Mouse (Mus musculus): ENCODE measurements around the gene Kcnb1. TPM values are rescaled to one million over a fixed set of nuclear protein-coding genes. Genes with fewer than 3 reads are reported as not detected.

Kcnb1 gene
- polyA plus RNA-seq, 1 experiment from 2014 or later: 2.5 TPM

- Histone ChIP-seq H3K4me2 (replicated peaks; ENCODE audit: low read depth, low read length) (no peak overlapping the region), H3K27me3 (ENCODE audit: control insufficient read depth, insufficient read depth, low read length) (no peaks in the 10 kb centered on the region), H3K4me3 (ENCODE audit: low read depth, low read length) (no peak overlapping the region), H3K9ac (replicated peaks; ENCODE audit: low read depth, low read length) (no peak overlapping the region), H3K9me3 (ENCODE audit: control insufficient read depth, low read depth, low read length) (no peaks in the 10 kb centered on the region), H3K27ac (ENCODE audit: low read length) (no peak overlapping the region), H3K4me1 (ENCODE audit: control insufficient read depth, insufficient read depth, low read length) (peaks cover 2% of the 10 kb centered on the region; the same call in 1 of the 2 replicates), H3K36me3 (ENCODE audit: control insufficient read depth, insufficient read depth, low read length) (no peaks in the 10 kb centered on the region)
- 89% methylated on average over 6 of the region's 6 CpGs for WGBS
- no peak for ATAC-seq (ENCODE audit: insufficient number of reproducible peaks, insufficient read depth, low FRiP score, low read depth)
Observed at GRCm38 (mm10) chr2:167150880-167151279, 39.1 kb downstream of the Kcnb1 start.

- no peak overlapping the region for H3K9ac ChIP-seq (replicated peaks; ENCODE audit: low read depth, low read length)
- no peaks in the 10 kb centered on the region for H3K27me3 ChIP-seq (ENCODE audit: control insufficient read depth, insufficient read depth, low read length)
- no peaks in the 10 kb centered on the region for H3K36me3 ChIP-seq (ENCODE audit: control insufficient read depth, insufficient read depth, low read length)
- no peak overlapping the region for H3K4me2 ChIP-seq (replicated peaks; ENCODE audit: low read depth, low read length)
- WGBS: 92% methylated on average over 7 of the region's 7 CpGs
- no peak overlapping the region for H3K27ac ChIP-seq (ENCODE audit: low read length)
- H3K4me1 ChIP-seq (ENCODE audit: control insufficient read depth, insufficient read depth, low read length): no peaks in the 10 kb centered on the region
- no peak overlapping the region for H3K4me3 ChIP-seq (ENCODE audit: low read depth, low read length)
- ATAC-seq (ENCODE audit: insufficient number of reproducible peaks, insufficient read depth, low FRiP score, low read depth): no peak
- H3K9me3 ChIP-seq (ENCODE audit: control insufficient read depth, low read depth, low read length): no peaks in the 10 kb centered on the region
Observed at GRCm38 (mm10) chr2:167150135-167150534, 39.8 kb downstream of the Kcnb1 start.

GRCm38 (mm10) chr2:167149035-167149434 lies 40.9 kb downstream of the Kcnb1 start:
- 87% methylated on average over 6 of the region's 6 CpGs for WGBS
- Histone ChIP-seq H3K9me3 (ENCODE audit: control insufficient read depth, low read depth, low read length) (no peaks in the 10 kb centered on the region), H3K4me2 (replicated peaks; ENCODE audit: low read depth, low read length) (no peak overlapping the region), H3K4me3 (ENCODE audit: low read depth, low read length) (no peak overlapping the region), H3K9ac (replicated peaks; ENCODE audit: low read depth, low read length) (no peak overlapping the region), H3K27ac (ENCODE audit: low read length) (no peak overlapping the region), H3K36me3 (ENCODE audit: control insufficient read depth, insufficient read depth, low read length) (no peaks in the 10 kb centered on the region), H3K4me1 (ENCODE audit: control insufficient read depth, insufficient read depth, low read length) (no peaks in the 10 kb centered on the region), H3K27me3 (ENCODE audit: control insufficient read depth, insufficient read depth, low read length) (no peaks in the 10 kb centered on the region)
- ATAC-seq (ENCODE audit: insufficient number of reproducible peaks, insufficient read depth, low FRiP score, low read depth): no peak

GRCm38 (mm10) chr2:167147708-167148107 lies 42.2 kb downstream of the Kcnb1 start:
- 0 out of 2 replicates have a peak, but pooled peaks have one; percentile 18 for ATAC-seq (ENCODE audit: insufficient number of reproducible peaks, insufficient read depth, low FRiP score, low read depth)
- no peak overlapping the region for H3K4me3 ChIP-seq (ENCODE audit: low read depth, low read length)
- H3K4me2 ChIP-seq (replicated peaks; ENCODE audit: low read depth, low read length): no peak overlapping the region
- H3K27me3 ChIP-seq (ENCODE audit: control insufficient read depth, insufficient read depth, low read length): no peaks in the 10 kb centered on the region
- H3K9me3 ChIP-seq (ENCODE audit: control insufficient read depth, low read depth, low read length): no peaks in the 10 kb centered on the region
- H3K36me3 ChIP-seq (ENCODE audit: control insufficient read depth, insufficient read depth, low read length): no peaks in the 10 kb centered on the region
- no peaks in the 10 kb centered on the region for H3K4me1 ChIP-seq (ENCODE audit: control insufficient read depth, insufficient read depth, low read length)
- no peak overlapping the region for H3K27ac ChIP-seq (ENCODE audit: low read length)
- H3K9ac ChIP-seq (replicated peaks; ENCODE audit: low read depth, low read length): no peak overlapping the region
- 76% methylated on average over 8 of the region's 8 CpGs for WGBS

GRCm38 (mm10) chr2:167145904-167146303 lies 44.1 kb downstream of the Kcnb1 start:
- no peak overlapping the region for H3K27ac ChIP-seq (ENCODE audit: low read length)
- no peak for ATAC-seq (ENCODE audit: insufficient number of reproducible peaks, insufficient read depth, low FRiP score, low read depth)
- 63% methylated on average over 5 of the region's 5 CpGs for WGBS

GRCm38 (mm10) chr2:167144439-167145307 lies 45.3 kb downstream of the Kcnb1 start:
- no peaks in the 10 kb centered on the region for H3K27me3 ChIP-seq (ENCODE audit: control insufficient read depth, insufficient read depth, low read length)
- ATAC-seq (ENCODE audit: insufficient number of reproducible peaks, insufficient read depth, low FRiP score, low read depth): no peak
- H3K27ac ChIP-seq (ENCODE audit: low read length): no peak overlapping the region
- 13% methylated on average over 14 of the region's 14 CpGs for WGBS
- no peak overlapping the region for H3K4me3 ChIP-seq (ENCODE audit: low read depth, low read length)
- H3K9me3 ChIP-seq (ENCODE audit: control insufficient read depth, low read depth, low read length): no peaks in the 10 kb centered on the region
- H3K4me2 ChIP-seq (replicated peaks; ENCODE audit: low read depth, low read length): no peak overlapping the region
- H3K9ac ChIP-seq (replicated peaks; ENCODE audit: low read depth, low read length): no peak overlapping the region
- H3K4me1 ChIP-seq (ENCODE audit: control insufficient read depth, insufficient read depth, low read length): no peaks in the 10 kb centered on the region
- H3K36me3 ChIP-seq (ENCODE audit: control insufficient read depth, insufficient read depth, low read length): no peaks in the 10 kb centered on the region

More at GRCm38 (mm10) chr2:167145904-167146303, 44.1 kb downstream of the Kcnb1 start:
- H3K9ac ChIP-seq (replicated peaks; ENCODE audit: low read depth, low read length): no peak overlapping the region
- no peaks in the 10 kb centered on the region for H3K36me3 ChIP-seq (ENCODE audit: control insufficient read depth, insufficient read depth, low read length)
- H3K4me3 ChIP-seq (ENCODE audit: low read depth, low read length): no peak overlapping the region
- H3K4me1 ChIP-seq (ENCODE audit: control insufficient read depth, insufficient read depth, low read length): no peaks in the 10 kb centered on the region
- H3K27me3 ChIP-seq (ENCODE audit: control insufficient read depth, insufficient read depth, low read length): no peaks in the 10 kb centered on the region
- H3K9me3 ChIP-seq (ENCODE audit: control insufficient read depth, low read depth, low read length): no peaks in the 10 kb centered on the region
- H3K4me2 ChIP-seq (replicated peaks; ENCODE audit: low read depth, low read length): no peak overlapping the region

GRCm38 (mm10) chr2:167143914-167144313 lies 46.0 kb downstream of the Kcnb1 start:
- no peak for ATAC-seq (ENCODE audit: insufficient number of reproducible peaks, insufficient read depth, low FRiP score, low read depth)
- Histone ChIP-seq H3K27ac (ENCODE audit: low read length) (no peak overlapping the region), H3K4me3 (ENCODE audit: low read depth, low read length) (no peak overlapping the region), H3K9ac (replicated peaks; ENCODE audit: low read depth, low read length) (no peak overlapping the region), H3K4me2 (replicated peaks; ENCODE audit: low read depth, low read length) (no peak overlapping the region), H3K27me3 (ENCODE audit: control insufficient read depth, insufficient read depth, low read length) (no peaks in the 10 kb centered on the region), H3K9me3 (ENCODE audit: control insufficient read depth, low read depth, low read length) (no peaks in the 10 kb centered on the region), H3K36me3 (ENCODE audit: control insufficient read depth, insufficient read depth, low read length) (no peaks in the 10 kb centered on the region), H3K4me1 (ENCODE audit: control insufficient read depth, insufficient read depth, low read length) (no peaks in the 10 kb centered on the region)
- 78% methylated on average over 2 of the region's 2 CpGs for WGBS

- ATAC-seq (ENCODE audit: insufficient number of reproducible peaks, insufficient read depth, low FRiP score, low read depth): no peak
- WGBS: 95% methylated on average over 3 of the region's 3 CpGs
- no peak overlapping the region for H3K27ac ChIP-seq (ENCODE audit: low read length)
- no peak overlapping the region for H3K9ac ChIP-seq (replicated peaks; ENCODE audit: low read depth, low read length)
- no peaks in the 10 kb centered on the region for H3K27me3 ChIP-seq (ENCODE audit: control insufficient read depth, insufficient read depth, low read length)
- H3K9me3 ChIP-seq (ENCODE audit: control insufficient read depth, low read depth, low read length): no peaks in the 10 kb centered on the region
- no peak overlapping the region for H3K4me2 ChIP-seq (replicated peaks; ENCODE audit: low read depth, low read length)
- no peak overlapping the region for H3K4me3 ChIP-seq (ENCODE audit: low read depth, low read length)
- H3K4me1 ChIP-seq (ENCODE audit: control insufficient read depth, insufficient read depth, low read length): no peaks in the 10 kb centered on the region
- H3K36me3 ChIP-seq (ENCODE audit: control insufficient read depth, insufficient read depth, low read length): no peaks in the 10 kb centered on the region
Observed at GRCm38 (mm10) chr2:167142282-167142681, 47.7 kb downstream of the Kcnb1 start.

Data from stomach, embryonic 14.5 days (tissue).